Mouse (Mus musculus): Measurements from ENCODE around the gene D130043K22Rik.

DNA sequence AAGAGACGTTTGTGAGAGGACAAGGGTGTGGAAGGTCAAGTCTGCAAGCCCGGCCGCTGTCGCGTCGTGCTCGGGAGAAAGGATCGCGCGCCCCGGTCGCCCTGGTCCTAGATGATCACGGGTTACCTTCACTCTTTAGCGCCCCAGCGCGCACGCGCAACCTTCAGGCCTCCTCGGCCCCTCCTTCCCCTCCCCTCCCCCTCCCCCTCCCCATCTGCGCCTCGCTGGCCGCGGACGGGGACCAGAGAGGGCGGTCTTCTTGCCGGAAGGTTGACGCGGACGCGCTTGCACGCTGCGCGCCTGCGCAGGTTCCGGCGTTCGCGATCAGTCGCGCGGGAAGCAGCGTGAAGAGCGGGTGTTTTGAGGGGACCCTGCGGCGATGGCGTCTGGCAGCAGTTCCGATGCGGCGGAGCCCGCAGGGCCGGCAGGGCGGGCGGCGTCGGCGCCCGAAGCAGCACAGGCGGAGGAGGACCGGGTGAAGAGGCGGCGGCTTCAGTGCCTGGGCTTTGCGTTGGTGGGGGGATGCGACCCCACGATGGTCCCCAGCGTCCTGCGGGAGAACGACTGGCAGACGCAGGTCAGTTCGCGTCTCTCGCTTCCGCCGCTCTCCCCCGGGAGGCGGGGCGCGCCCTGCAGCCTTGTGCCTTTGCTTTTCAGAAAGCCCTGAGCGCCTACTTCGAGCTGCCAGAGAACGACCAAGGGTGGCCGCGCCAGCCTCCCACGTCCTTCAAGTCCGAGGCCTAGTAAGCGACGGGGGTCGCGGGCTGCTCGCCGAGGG is 13.4 kb upstream of the D130043K22Rik start, which contains the start of the genes Acot13 and Tdp2:
- TF ChIP-seq CTCF (IDR thresholded peaks at IDR 0.05; ENCODE audit: extremely low read depth, insufficient read depth, insufficient read length, insufficient replicate concordance) (no peak), POLR2A (IDR thresholded peaks at IDR 0.05; ENCODE audit: low read depth, low read length) (peak; percentile 93)

All from spleen, adult 2 months (tissue).